Mouse (Mus musculus) limb, embryonic 15.5 days (tissue): Measurements from ENCODE around the gene Cyp2d22. TPM values are rescaled to one million over a fixed set of nuclear protein-coding genes. Genes with fewer than 3 reads are reported as not detected.

ENCODE experiments used
- ATAC-seq: fragments of 200-750 bp; cut with Nextera tagmentation; 2 replicates; pipeline ENCODE4 v1.8.0; 2017; ENCODE audit warnings: low read depth, moderate TSS enrichment; ENCODE audit not compliant: insufficient number of reproducible peaks, low FRiP score, low TSS enrichment
- H3K27ac ChIP-seq: fragments of 300-500 bp; sonication (generic); 2 replicates; pipeline ENCODE4 v1.5.1; 2015; ENCODE audit warnings: moderate library complexity, mild to moderate bottlenecking, inconsistent platforms
- H3K27me3 ChIP-seq: fragments of 300-500 bp; sonication (generic); 2 replicates; pipeline ENCODE4 v1.6.1; 2015; ENCODE audit warnings: inconsistent platforms
- H3K36me3 ChIP-seq: fragments of 300-500 bp; sonication (generic); 2 replicates; pipeline ENCODE4 v1.6.1; 2015; ENCODE audit warnings: inconsistent platforms
- H3K4me1 ChIP-seq: fragments of 300-500 bp; sonication (generic); 2 replicates; pipeline ENCODE4 v1.6.1; 2015; ENCODE audit warnings: inconsistent platforms
- H3K4me2 ChIP-seq: fragments of 300-500 bp; sonication (generic); 2 replicates; pipeline ENCODE4 v1.6.1; 2015; ENCODE audit warnings: mild to moderate bottlenecking, inconsistent platforms
- H3K4me3 ChIP-seq: fragments of 300-500 bp; sonication (generic); 2 replicates; pipeline ENCODE4 v1.5.1; 2015; ENCODE audit warnings: mild to moderate bottlenecking, inconsistent platforms
- H3K9ac ChIP-seq: fragments of 300-500 bp; sonication (generic); 2 replicates; pipeline ENCODE4 v1.6.1; 2015; ENCODE audit warnings: inconsistent platforms
- H3K9me3 ChIP-seq: fragments of 300-500 bp; sonication (generic); 2 replicates; pipeline ENCODE4 v1.6.1; 2016; ENCODE audit warnings: inconsistent platforms
- WGBS: fragments of 180-500 bp; shearing (Covaris S2); methylation state at CpG from one replicate; pipeline ENCODE4 v1.1.7; 2015; 5-methylcytosine and 5-hydroxymethylcytosine counted together
- polyA plus RNA-seq: library from polyadenylated mRNA; unstranded; fragments of >200 nt; fragmentation: Nextera tagmentation; extraction: Ambion mirVana; gene quantifications from 2 replicates; pipeline ENCODE4 v1.2.1, GENCODE M21; 2015

The Cyp2d22 gene
- 6.0 and 7.4 TPM in 2 replicates for polyA plus RNA-seq

GRCm38 (mm10) chr15:82379871-82380713 is at the start of gene Cyp2d22:
TSS of gene Cyp2d22 (minus strand) at chr15:82380260.
- WGBS: 2% methylated on average over 18 of the region's 24 CpGs
- no peaks in the 10 kb centered on the region for H3K27me3 ChIP-seq
- peak within 1 kb of the TSS; percentile 76 for H3K4me2 ChIP-seq
- peak within 1 kb of the TSS; percentile 80 for H3K27ac ChIP-seq
- H3K9ac ChIP-seq: peak within 1 kb of the TSS; percentile 37
- ATAC-seq: peak; percentile 75
- no peaks in the 10 kb centered on the region for H3K36me3 ChIP-seq
- H3K9me3 ChIP-seq: no peaks in the 10 kb centered on the region
- peaks cover 19% of the 10 kb centered on the region for H3K4me1 ChIP-seq
- peak within 1 kb of the TSS; percentile 52 for H3K4me3 ChIP-seq

GRCm38 (mm10) chr15:82423471-82423870 is 43.4 kb upstream of the Cyp2d22 start:
- ATAC-seq: no peak
- Histone ChIP-seq H3K27ac (no peak overlapping the region), H3K4me2 (no peak overlapping the region), H3K4me3 (no peak overlapping the region), H3K4me1 (no peaks in the 10 kb centered on the region), H3K9me3 (peaks cover 8% of the 10 kb centered on the region; the same call in 1 of the 2 replicates), H3K27me3 (no peaks in the 10 kb centered on the region), H3K9ac (no peak overlapping the region), H3K36me3 (no peaks in the 10 kb centered on the region)
- WGBS: 80% methylated on average over 3 of the region's 3 CpGs

- peaks cover 4% of the 10 kb centered on the region; the same call in 1 of the 2 replicates for H3K9me3 ChIP-seq
- WGBS: 80% methylated on average over 4 of the region's 4 CpGs
Measured at GRCm38 (mm10) chr15:82422935-82423334, 42.9 kb upstream of the Cyp2d22 start.

GRCm38 (mm10) chr15:82418616-82419015 is 38.6 kb upstream of the Cyp2d22 start:
- H3K4me2 ChIP-seq: no peak overlapping the region
- no peak overlapping the region for H3K4me3 ChIP-seq
- H3K4me1 ChIP-seq: peaks cover 13% of the 10 kb centered on the region
- H3K27me3 ChIP-seq: no peaks in the 10 kb centered on the region
- WGBS: 74% methylated on average over 1 of the region's 1 CpGs
- H3K9ac ChIP-seq: no peak overlapping the region
- H3K36me3 ChIP-seq: no peaks in the 10 kb centered on the region
- ATAC-seq: no peak
- no peaks in the 10 kb centered on the region for H3K9me3 ChIP-seq
- no peak overlapping the region for H3K27ac ChIP-seq

More at GRCm38 (mm10) chr15:82422935-82423334, 42.9 kb upstream of the Cyp2d22 start:
- no peak overlapping the region for H3K4me2 ChIP-seq
- H3K27me3 ChIP-seq: no peaks in the 10 kb centered on the region
- H3K9ac ChIP-seq: no peak overlapping the region
- no peak overlapping the region for H3K4me3 ChIP-seq
- ATAC-seq: no peak
- no peak overlapping the region for H3K27ac ChIP-seq
- H3K36me3 ChIP-seq: no peaks in the 10 kb centered on the region
- H3K4me1 ChIP-seq: no peaks in the 10 kb centered on the region

- Histone ChIP-seq H3K9me3 (no peaks in the 10 kb centered on the region), H3K9ac (0 out of 2 replicates have a peak overlapping the region, but pooled peaks have one; percentile 8), H3K36me3 (no peaks in the 10 kb centered on the region), H3K4me3 (no peak overlapping the region), H3K4me1 (peaks cover 13% of the 10 kb centered on the region), H3K27me3 (no peaks in the 10 kb centered on the region), H3K4me2 (peak overlapping the region; percentile 20; the same call in 1 of the 2 replicates), H3K27ac (peak overlapping the region; percentile 67; the same call in 1 of the 2 replicates)
- peak; percentile 82 for ATAC-seq
- WGBS: 30% methylated on average over 16 of the region's 16 CpGs
Measured at GRCm38 (mm10) chr15:82416797-82417789, 37.0 kb upstream of the Cyp2d22 start.

GRCm38 (mm10) chr15:82407536-82407935 is 27.5 kb upstream of the Cyp2d22 start:
- no peaks in the 10 kb centered on the region for H3K9me3 ChIP-seq
- H3K4me1 ChIP-seq: no peaks in the 10 kb centered on the region
- H3K36me3 ChIP-seq: no peaks in the 10 kb centered on the region
- no peak for ATAC-seq
- WGBS: 78% methylated on average over 4 of the region's 4 CpGs
- H3K27me3 ChIP-seq: no peaks in the 10 kb centered on the region
- no peak overlapping the region for H3K9ac ChIP-seq
- no peak overlapping the region for H3K27ac ChIP-seq
- no peak overlapping the region for H3K4me2 ChIP-seq
- no peak overlapping the region for H3K4me3 ChIP-seq

GRCm38 (mm10) chr15:82406981-82407380 is 26.9 kb upstream of the Cyp2d22 start, which contains the start of gene Cyp2d10:
TSS of gene Cyp2d10 (minus strand) at chr15:82407195.
- ATAC-seq: no peak
- H3K27ac ChIP-seq: no peak within 1 kb of the TSS
- no peaks in the 10 kb centered on the region for H3K36me3 ChIP-seq
- H3K4me3 ChIP-seq: no peak within 1 kb of the TSS
- 93% methylated on average over 6 of the region's 6 CpGs for WGBS
- H3K9ac ChIP-seq: no peak within 1 kb of the TSS
- H3K4me2 ChIP-seq: no peak within 1 kb of the TSS
- H3K4me1 ChIP-seq: no peaks in the 10 kb centered on the region
- no peaks in the 10 kb centered on the region for H3K9me3 ChIP-seq
- no peaks in the 10 kb centered on the region for H3K27me3 ChIP-seq

GRCm38 (mm10) chr15:82404163-82404562 is 24.1 kb upstream of the Cyp2d22 start:
- Histone ChIP-seq H3K9me3 (no peaks in the 10 kb centered on the region), H3K4me2 (no peak overlapping the region), H3K36me3 (no peaks in the 10 kb centered on the region), H3K27me3 (no peaks in the 10 kb centered on the region), H3K9ac (no peak overlapping the region), H3K4me3 (no peak overlapping the region), H3K27ac (no peak overlapping the region), H3K4me1 (no peaks in the 10 kb centered on the region)
- WGBS: 82% methylated on average over 3 of the region's 3 CpGs
- ATAC-seq: no peak

GRCm38 (mm10) chr15:82403606-82404005 is 23.5 kb upstream of the Cyp2d22 start:
- Histone ChIP-seq H3K27me3 (no peaks in the 10 kb centered on the region), H3K4me3 (no peak overlapping the region), H3K4me2 (no peak overlapping the region), H3K4me1 (no peaks in the 10 kb centered on the region), H3K27ac (no peak overlapping the region), H3K36me3 (no peaks in the 10 kb centered on the region), H3K9ac (no peak overlapping the region), H3K9me3 (no peaks in the 10 kb centered on the region)
- 96% methylated on average over 9 of the region's 9 CpGs for WGBS
- ATAC-seq: no peak

GRCm38 (mm10) chr15:82402741-82403140 is 22.7 kb upstream of the Cyp2d22 start:
- H3K4me2 ChIP-seq: no peak overlapping the region
- no peaks in the 10 kb centered on the region for H3K27me3 ChIP-seq
- no peaks in the 10 kb centered on the region for H3K9me3 ChIP-seq
- H3K4me3 ChIP-seq: no peak overlapping the region
- no peak overlapping the region for H3K9ac ChIP-seq
- no peaks in the 10 kb centered on the region for H3K36me3 ChIP-seq
- ATAC-seq: no peak
- H3K27ac ChIP-seq: no peak overlapping the region
- no peaks in the 10 kb centered on the region for H3K4me1 ChIP-seq
- WGBS: 76% methylated on average over 6 of the region's 6 CpGs

- no peaks in the 10 kb centered on the region for H3K27me3 ChIP-seq
- no peak for ATAC-seq
- no peak overlapping the region for H3K4me2 ChIP-seq
- H3K4me1 ChIP-seq: no peaks in the 10 kb centered on the region
- no peaks in the 10 kb centered on the region for H3K36me3 ChIP-seq
- H3K4me3 ChIP-seq: no peak overlapping the region
- no peaks in the 10 kb centered on the region for H3K9me3 ChIP-seq
- no peak overlapping the region for H3K27ac ChIP-seq
- no peak overlapping the region for H3K9ac ChIP-seq
Measured at GRCm38 (mm10) chr15:82402106-82402505, 22.0 kb upstream of the Cyp2d22 start.
